Mouse (Mus musculus) small intestine, adult 2 months (tissue): ENCODE measurements around the gene Tsc2.
A peak's percentile ranks its signal among the peaks of the same experiment; 100 is the strongest.

ENCODE experiments used
- CTCF ChIP-seq: fragments of 200-500 bp; IDR thresholded peaks from 2 replicates; pipeline ENCODE4 v1.5.1; 2012; ENCODE audit warnings: low read depth, mild to moderate bottlenecking, control low read depth, inconsistent platforms, low read length, moderate library complexity, mixed read lengths; ENCODE audit not compliant: insufficient replicate concordance, insufficient read length; ENCODE audit errors: extremely low read depth
- POLR2A ChIP-seq: fragments of 200-500 bp; IDR thresholded peaks from 2 replicates; pipeline ENCODE4 v1.6.1; 2012; ENCODE audit warnings: low read depth, mild to moderate bottlenecking, control low read depth, inconsistent platforms, low read length, moderate library complexity

DNA sequence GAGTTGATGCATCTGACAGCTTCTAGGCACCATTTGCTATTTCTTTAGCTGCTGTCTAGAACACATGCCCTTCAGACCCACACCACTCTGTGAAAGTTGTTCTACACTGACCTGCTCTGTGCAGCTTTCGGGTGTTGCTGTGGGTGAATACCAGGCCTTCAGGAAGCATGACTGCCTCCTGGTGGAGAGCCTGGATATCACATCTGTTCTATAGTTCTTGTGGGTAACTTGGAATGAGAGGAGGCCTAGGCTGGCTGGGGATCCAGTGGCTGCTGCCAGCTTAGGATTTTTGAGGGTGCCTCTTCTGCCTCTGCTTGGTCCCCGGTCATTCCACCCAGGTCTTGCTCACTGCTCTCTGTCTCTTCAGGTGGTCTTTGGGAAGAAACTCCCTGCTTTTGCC is 43.8 kb upstream of the Tsc2 start:
- TF ChIP-seq POLR2A: no peak; the same call in 1 of the 2 replicates
- TF ChIP-seq CTCF: peak; percentile 84; the same call in 1 of the 2 replicates
